In the genomic region with DNA sequence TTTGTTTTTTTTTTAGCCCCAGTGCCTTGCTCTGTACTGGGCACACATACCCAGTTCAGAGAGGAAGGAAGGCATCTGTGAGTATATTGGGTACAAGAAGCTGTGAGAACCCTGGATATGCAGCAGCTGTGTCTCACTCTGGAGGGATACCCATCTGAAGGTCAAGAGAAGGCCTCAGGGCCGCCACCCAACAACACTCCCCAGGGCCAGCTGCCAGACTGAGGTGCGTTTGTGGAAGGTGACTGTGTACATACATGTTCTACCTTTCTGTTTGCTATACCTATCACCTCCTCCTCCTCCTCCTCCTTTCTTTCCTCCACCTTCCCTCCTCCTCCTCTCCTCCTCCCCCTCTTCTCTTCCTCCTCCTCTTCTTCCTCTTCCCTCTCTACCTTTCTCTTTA, we compare ENCODE assay signal across 13 mouse cellular contexts. TPM values are rescaled to one million over a fixed set of nuclear protein-coding genes. Genes with fewer than 3 reads are reported as not detected.
DNase-seq lines count a peak whose midpoint lies in the region; ATAC-seq and TF ChIP-seq lines count a peak whose summit lies in the region.
"Had no signal": no experiment of that assay in that cellular context is flagged by ENCODE, and none has a peak within 500 bp of the region (broad histone marks: within the 10 kb centered on the region; RNA-seq: fewer than 3 reads in every experiment).

TSS of gene Prr15l (plus strand) at position 17 of the 400 bp plus-strand sequence.

- WGBS in hindbrain, embryonic 10.5 days, result 76% methylated on average over 2 of the region's 2 CpGs
- 73% methylated on average over 2 of the region's 2 CpGs for WGBS in hindbrain, embryonic 11.5 days
- 73% methylated on average over 2 of the region's 2 CpGs for WGBS in midbrain, embryonic 13.5 days
- WGBS in midbrain, embryonic 16.5 days, result 64% methylated on average over 2 of the region's 2 CpGs
- WGBS in liver, embryonic 12.5 days (ENCODE audit: insufficient replicate concordance), result 74% methylated on average over 2 of the region's 2 CpGs
- WGBS in stomach, postnatal 0 days, result 32% methylated on average over 2 of the region's 2 CpGs

- TF ChIP-seq CTCF in stomach, postnatal 0 days (IDR thresholded peaks at IDR 0.05; ENCODE audit: low read depth), result no peak

- H3K4me3 ChIP-seq in hindbrain, embryonic 10.5 days, result no peak within 1 kb of the TSS
- H3K4me3 ChIP-seq in hindbrain, embryonic 11.5 days (ENCODE audit: low read depth, low read length), result no peak within 1 kb of the TSS
- no peak within 1 kb of the TSS for H3K4me3 ChIP-seq in midbrain, embryonic 13.5 days (replicated peaks)
- no peak within 1 kb of the TSS for H3K4me3 ChIP-seq in midbrain, embryonic 16.5 days (ENCODE audit: low read depth, low read length)
- no peak within 1 kb of the TSS for H3K4me3 ChIP-seq in liver, embryonic 12.5 days
- peak within 1 kb of the TSS; percentile 37; the same call in 1 of the 2 replicates for H3K4me3 ChIP-seq in stomach, postnatal 0 days (ENCODE audit: low read depth, low read length)
- H3K4me3 ChIP-seq: heart, adult 2 months had no signal

- TF ChIP-seq EP300 in stomach, postnatal 0 days (optimal IDR thresholded peaks at IDR 0.05), result no peak

- H3K36me3 ChIP-seq in hindbrain, embryonic 10.5 days, result no peaks in the 10 kb centered on the region
- H3K36me3 ChIP-seq in hindbrain, embryonic 11.5 days (ENCODE audit: control insufficient read depth, insufficient read depth, low read length), result no peaks in the 10 kb centered on the region
- no peaks in the 10 kb centered on the region for H3K36me3 ChIP-seq in midbrain, embryonic 13.5 days
- H3K36me3 ChIP-seq in midbrain, embryonic 16.5 days (ENCODE audit: control insufficient read depth, insufficient read depth, low read length), result no peaks in the 10 kb centered on the region
- H3K36me3 ChIP-seq in liver, embryonic 12.5 days, result no peaks in the 10 kb centered on the region
- H3K36me3 ChIP-seq in stomach, postnatal 0 days (ENCODE audit: control insufficient read depth, insufficient read depth, low read length), result no peaks in the 10 kb centered on the region

- no peak for ATAC-seq in hindbrain, embryonic 11.5 days (ENCODE audit: low FRiP score)
- no peak for ATAC-seq in midbrain, embryonic 13.5 days
- no peak for ATAC-seq in midbrain, embryonic 16.5 days
- ATAC-seq in liver, embryonic 12.5 days, result no peak
- peak; percentile 46 for ATAC-seq in stomach, postnatal 0 days (ENCODE audit: low FRiP score, low TSS enrichment)

- peaks cover 28% of the 10 kb centered on the region for H3K4me1 ChIP-seq in hindbrain, embryonic 10.5 days (replicated peaks)
- no peaks in the 10 kb centered on the region for H3K4me1 ChIP-seq in hindbrain, embryonic 11.5 days (replicated peaks; ENCODE audit: control insufficient read depth, insufficient read depth, low read length)
- H3K4me1 ChIP-seq in midbrain, embryonic 13.5 days (replicated peaks), result 0 out of 2 replicates have a peak, but pooled peaks cover 4% of the 10 kb centered on the region
- H3K4me1 ChIP-seq in midbrain, embryonic 16.5 days (ENCODE audit: control insufficient read depth, insufficient read depth, low read length), result no peaks in the 10 kb centered on the region
- H3K4me1 ChIP-seq in liver, embryonic 12.5 days, result peaks cover 91% of the 10 kb centered on the region
- no peaks in the 10 kb centered on the region for H3K4me1 ChIP-seq in stomach, postnatal 0 days (replicated peaks; ENCODE audit: control insufficient read depth, insufficient read depth)

- peaks cover 29% of the 10 kb centered on the region for H3K27me3 ChIP-seq in hindbrain, embryonic 10.5 days (ENCODE audit: insufficient read depth, poor library complexity, severe bottlenecking)
- H3K27me3 ChIP-seq in hindbrain, embryonic 11.5 days (ENCODE audit: control insufficient read depth, insufficient read depth, low read length), result peaks cover 9% of the 10 kb centered on the region; the same call in 1 of the 2 replicates
- H3K27me3 ChIP-seq in midbrain, embryonic 13.5 days, result peaks cover 26% of the 10 kb centered on the region
- H3K27me3 ChIP-seq in midbrain, embryonic 16.5 days (ENCODE audit: control insufficient read depth, insufficient read depth, low read depth, low read length), result peaks cover 12% of the 10 kb centered on the region
- H3K27me3 ChIP-seq in liver, embryonic 12.5 days (replicated peaks), result peaks cover 19% of the 10 kb centered on the region
- H3K27me3 ChIP-seq in stomach, postnatal 0 days (ENCODE audit: control insufficient read depth, insufficient read depth, low read length), result no peaks in the 10 kb centered on the region

- H3K9ac ChIP-seq in hindbrain, embryonic 11.5 days (ENCODE audit: low read depth, low read length), result no peak within 1 kb of the TSS
- H3K9ac ChIP-seq in midbrain, embryonic 13.5 days (replicated peaks), result 0 out of 2 replicates have a peak within 1 kb of the TSS, but pooled peaks have one; percentile 8
- no peak within 1 kb of the TSS for H3K9ac ChIP-seq in midbrain, embryonic 16.5 days (ENCODE audit: low read depth, low read length)
- H3K9ac ChIP-seq in liver, embryonic 12.5 days, result peak within 1 kb of the TSS; percentile 49
- no peak within 1 kb of the TSS; the same call in 1 of the 2 replicates for H3K9ac ChIP-seq in stomach, postnatal 0 days (ENCODE audit: low read length)

- no peak within 1 kb of the TSS for H3K4me2 ChIP-seq in hindbrain, embryonic 11.5 days (replicated peaks; ENCODE audit: low read depth, low read length)
- no peak within 1 kb of the TSS for H3K4me2 ChIP-seq in midbrain, embryonic 13.5 days (replicated peaks)
- H3K4me2 ChIP-seq in midbrain, embryonic 16.5 days (ENCODE audit: low read length), result no peak within 1 kb of the TSS
- H3K4me2 ChIP-seq in liver, embryonic 12.5 days, result peak within 1 kb of the TSS; percentile 50
- 0 out of 2 replicates have a peak within 1 kb of the TSS, but pooled peaks have one; percentile 17 for H3K4me2 ChIP-seq in stomach, postnatal 0 days (replicated peaks; ENCODE audit: low read depth)

- DNase-seq in hindbrain, embryonic 10.5 days (ENCODE audit: low spot score), result no peak
- DNase-seq in hindbrain, embryonic 11.5 days (ENCODE audit: low spot score), result no peak
- peak; percentile 85 for DNase-seq in stomach, postnatal 0 days (ENCODE audit: low spot score)
- DNase-seq in cerebellum, postnatal 14 days, result no peak
- no peak for DNase-seq in layer of hippocampus, postnatal 36 days
- DNase-seq: cerebellum, adult 9-11 months; heart, adult 2 months; heart, postnatal 4 days; right cerebral cortex, postnatal 4 days had no signal

- H3K27ac ChIP-seq in hindbrain, embryonic 10.5 days, result peak within 1 kb of the TSS; percentile 66
- H3K27ac ChIP-seq in hindbrain, embryonic 11.5 days (ENCODE audit: low read depth, low read length), result no peak within 1 kb of the TSS
- H3K27ac ChIP-seq in midbrain, embryonic 13.5 days, result no peak within 1 kb of the TSS
- H3K27ac ChIP-seq in midbrain, embryonic 16.5 days (ENCODE audit: low read length), result no peak within 1 kb of the TSS
- H3K27ac ChIP-seq in liver, embryonic 12.5 days, result peak within 1 kb of the TSS; percentile 95
- peak within 1 kb of the TSS; percentile 91 for H3K27ac ChIP-seq in stomach, postnatal 0 days (replicated peaks)
- H3K27ac ChIP-seq: heart, adult 2 months had no signal

- H3K9me3 ChIP-seq in hindbrain, embryonic 10.5 days, result no peaks in the 10 kb centered on the region
- no peaks in the 10 kb centered on the region for H3K9me3 ChIP-seq in hindbrain, embryonic 11.5 days (ENCODE audit: control insufficient read depth, low read length)
- H3K9me3 ChIP-seq in midbrain, embryonic 13.5 days, result no peaks in the 10 kb centered on the region
- H3K9me3 ChIP-seq in midbrain, embryonic 16.5 days (replicated peaks; ENCODE audit: control insufficient read depth, low read length, poor library complexity, severe bottlenecking), result no peaks in the 10 kb centered on the region
- H3K9me3 ChIP-seq in liver, embryonic 12.5 days (replicated peaks), result no peaks in the 10 kb centered on the region
- no peaks in the 10 kb centered on the region for H3K9me3 ChIP-seq in stomach, postnatal 0 days (ENCODE audit: control insufficient read depth, low read length)

RNA-seq across cellular contexts. Expression of gene Prr15l, which starts in this region (rescaled TPM):
- polyA plus RNA-seq in hindbrain, embryonic 10.5 days (2016; fragmentation: Nextera tagmentation; extraction: Ambion mirVana), result 0.37 and 0.75 TPM in 2 replicates
- polyA plus RNA-seq in hindbrain, embryonic 11.5 days (2014; fragmentation: Nextera tagmentation; extraction: Ambion mirVana), result 0.82 and 1.1 TPM in 2 replicates
- polyA plus RNA-seq in midbrain, embryonic 13.5 days (2015; fragmentation: Nextera tagmentation; extraction: Ambion mirVana), result 0.10 TPM in 1 of 2 replicates, not detected in the other
- polyA plus RNA-seq in midbrain, embryonic 16.5 days (2015; fragmentation: Nextera tagmentation; extraction: Ambion mirVana), result 0.24 and 0.51 TPM in 2 replicates
- 2.4 and 3.2 TPM in 2 replicates for polyA plus RNA-seq in liver, embryonic 12.5 days (2016; fragmentation: Nextera tagmentation; extraction: Ambion mirVana)
- polyA plus RNA-seq in stomach, postnatal 0 days (2015; fragmentation: Nextera tagmentation; extraction: Ambion mirVana), result 112 and 116 TPM in 2 replicates
- not detected for total RNA-seq in layer of hippocampus, postnatal 36 days (2021)
- polyA plus RNA-seq: frontal cortex, adult 2 months had no signal

Comparison
In these comparisons a context has a peak if more than half of its experiments do, and no peak if none do; other contexts are left out.
1. RNA of gene Prr15l (polyA plus RNA-seq): 112 to 116 TPM in stomach, postnatal 0 days; 2.4 to 3.2 TPM in liver, embryonic 12.5 days, 0.82 to 1.1 TPM in hindbrain, embryonic 11.5 days, 0.37 to 0.75 TPM in hindbrain, embryonic 10.5 days, 0.24 to 0.51 TPM in midbrain, embryonic 16.5 days and 0.10 TPM in midbrain, embryonic 13.5 days; every median in the first group is over 10 times any median in the second.
2. H3K27ac ChIP-seq: peak in hindbrain, embryonic 10.5 days (single experiment), liver, embryonic 12.5 days (single experiment) and stomach, postnatal 0 days (single experiment); none in hindbrain, embryonic 11.5 days (single experiment), midbrain, embryonic 13.5 days (single experiment) and midbrain, embryonic 16.5 days (single experiment).
3. H3K9ac ChIP-seq: peak in midbrain, embryonic 13.5 days (single experiment) and liver, embryonic 12.5 days (single experiment); none in hindbrain, embryonic 11.5 days (single experiment), midbrain, embryonic 16.5 days (single experiment) and stomach, postnatal 0 days (single experiment).
4. H3K4me2 ChIP-seq: peak in liver, embryonic 12.5 days (single experiment) and stomach, postnatal 0 days (single experiment); none in hindbrain, embryonic 11.5 days (single experiment), midbrain, embryonic 13.5 days (single experiment) and midbrain, embryonic 16.5 days (single experiment).